Mouse (Mus musculus): ENCODE data around the gene Xpnpep3. TPM values are rescaled to one million over a fixed set of nuclear protein-coding genes. Genes with fewer than 3 reads are reported as not detected.

Xpnpep3 gene
- polyA plus RNA-seq, 1 experiment from 2014 or later: 10.2 TPM

Other genes starting within 250 kb of the Xpnpep3 start
- 29.7 and 30.5 TPM in 2 replicates for gene Mrtfa, start 209.4 kb upstream of the Xpnpep3 start, polyA plus RNA-seq (2014; fragmentation: Nextera tagmentation; extraction: Ambion mirVana)
- gene Mchr1, start 164.6 kb upstream of the Xpnpep3 start, polyA plus RNA-seq (2014; fragmentation: Nextera tagmentation; extraction: Ambion mirVana): 0.49 TPM in 1 of 2 replicates, not detected in the other
- gene Slc25a17, start 39.3 kb upstream of the Xpnpep3 start, polyA plus RNA-seq (2014; fragmentation: Nextera tagmentation; extraction: Ambion mirVana): 105 TPM in 2 replicates
- 193 and 194 TPM in 2 replicates for gene St13, start 61 bp upstream of the Xpnpep3 start, polyA plus RNA-seq (2014; fragmentation: Nextera tagmentation; extraction: Ambion mirVana)
- 1.5 and 3.4 TPM in 2 replicates for gene Dnajb7, start 8.2 kb downstream of the Xpnpep3 start, polyA plus RNA-seq (2014; fragmentation: Nextera tagmentation; extraction: Ambion mirVana)
- gene Rbx1, start 66.2 kb downstream of the Xpnpep3 start, polyA plus RNA-seq (2014; fragmentation: Nextera tagmentation; extraction: Ambion mirVana): 510 and 536 TPM in 2 replicates
- 31.1 and 33.8 TPM in 2 replicates for gene Ep300, start 185.2 kb downstream of the Xpnpep3 start, polyA plus RNA-seq (2014; fragmentation: Nextera tagmentation; extraction: Ambion mirVana)

Data from forebrain, embryonic 11.5 days (tissue).